Comparison of ENCODE assay signal across 7 mouse cellular contexts in the genomic region with DNA sequence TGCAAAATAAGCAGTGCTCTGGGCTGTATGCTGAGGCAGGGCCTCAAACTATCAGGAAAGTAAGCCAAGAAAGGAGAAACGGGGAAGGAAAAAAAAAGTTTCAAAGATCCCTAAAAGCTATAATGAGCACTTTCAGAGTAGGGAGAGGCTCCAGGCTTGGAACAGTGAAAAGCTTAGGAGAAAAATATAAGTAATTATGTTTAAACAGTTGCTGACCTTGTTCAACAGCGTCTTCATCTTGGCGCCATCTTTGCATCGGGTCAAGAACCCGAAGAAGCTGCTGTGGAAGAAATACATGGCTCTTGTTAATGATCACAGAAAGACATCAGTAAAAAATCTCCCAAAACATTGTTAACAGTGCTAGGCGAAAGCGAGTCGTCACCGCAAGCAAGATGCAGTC. TPM values are rescaled to one million over a fixed set of nuclear protein-coding genes. Genes with fewer than 3 reads are reported as not detected.
DNase-seq lines count a peak whose midpoint lies in the region; ATAC-seq and TF ChIP-seq lines count a peak whose summit lies in the region.

No protein-coding gene starts in this region.

- H3K27ac ChIP-seq in spleen, adult 2 months (ENCODE audit: insufficient read depth, low read length), result peak overlapping the region; percentile 47
- H3K27ac ChIP-seq in embryonic facial prominence, embryonic 15.5 days (replicated peaks), result peak overlapping the region; percentile 76
- H3K27ac ChIP-seq in intestine, postnatal 0 days (ENCODE audit: low read depth, low read length), result peak overlapping the region; percentile 79
- no peak overlapping the region for H3K27ac ChIP-seq in neural tube, embryonic 12.5 days

- no peaks in the 10 kb centered on the region for H3K36me3 ChIP-seq in spleen, adult 2 months (ENCODE audit: control insufficient read depth, insufficient read depth, low read length)
- no peaks in the 10 kb centered on the region for H3K36me3 ChIP-seq in embryonic facial prominence, embryonic 15.5 days
- no peaks in the 10 kb centered on the region for H3K36me3 ChIP-seq in intestine, postnatal 0 days (ENCODE audit: control insufficient read depth, insufficient read depth)
- H3K36me3 ChIP-seq in neural tube, embryonic 12.5 days, result no peaks in the 10 kb centered on the region

- peak overlapping the region; percentile 9; the same call in 1 of the 2 replicates for H3K9ac ChIP-seq in embryonic facial prominence, embryonic 15.5 days
- H3K9ac ChIP-seq in intestine, postnatal 0 days (ENCODE audit: low read depth, low read length), result peak overlapping the region; percentile 40; the same call in 1 of the 2 replicates
- peak overlapping the region; percentile 26; the same call in 1 of the 2 replicates for H3K9ac ChIP-seq in neural tube, embryonic 12.5 days

- H3K4me3 ChIP-seq in spleen, adult 2 months (ENCODE audit: extremely low read depth, insufficient read depth, insufficient read length), result peak overlapping the region; percentile 67
- H3K4me3 ChIP-seq in embryonic facial prominence, embryonic 15.5 days (replicated peaks), result peak overlapping the region; percentile 46
- peak overlapping the region; percentile 40 for H3K4me3 ChIP-seq in intestine, postnatal 0 days (ENCODE audit: low read depth, low read length)
- peak overlapping the region; percentile 34 for H3K4me3 ChIP-seq in neural tube, embryonic 12.5 days

- WGBS in spleen, adult 2 months, result 2% methylated on average over 5 of the region's 9 CpGs
- WGBS in embryonic facial prominence, embryonic 15.5 days, result 0% methylated on average over 5 of the region's 9 CpGs
- 0% methylated on average over 9 of the region's 9 CpGs for WGBS in intestine, postnatal 0 days
- WGBS in neural tube, embryonic 12.5 days, result 1% methylated on average over 9 of the region's 9 CpGs

- H3K4me1 ChIP-seq in spleen, adult 2 months (ENCODE audit: control insufficient read depth, insufficient read depth, insufficient read length), result no peaks in the 10 kb centered on the region
- H3K4me1 ChIP-seq in embryonic facial prominence, embryonic 15.5 days, result no peaks in the 10 kb centered on the region
- H3K4me1 ChIP-seq in intestine, postnatal 0 days (replicated peaks; ENCODE audit: control insufficient read depth, insufficient read depth, low read length), result no peaks in the 10 kb centered on the region
- H3K4me1 ChIP-seq in neural tube, embryonic 12.5 days, result no peaks in the 10 kb centered on the region

- no peak for TF ChIP-seq POLR2A in spleen, adult 2 months (IDR thresholded peaks at IDR 0.05; ENCODE audit: low read depth, low read length)

- H3K27me3 ChIP-seq in spleen, adult 2 months (ENCODE audit: control insufficient read depth, insufficient read depth, low read length), result no peaks in the 10 kb centered on the region
- no peaks in the 10 kb centered on the region for H3K27me3 ChIP-seq in embryonic facial prominence, embryonic 15.5 days
- H3K27me3 ChIP-seq in intestine, postnatal 0 days (replicated peaks; ENCODE audit: control insufficient read depth, insufficient read depth, low read length), result no peaks in the 10 kb centered on the region
- H3K27me3 ChIP-seq in neural tube, embryonic 12.5 days (replicated peaks), result no peaks in the 10 kb centered on the region

- TF ChIP-seq CTCF in spleen, adult 2 months (IDR thresholded peaks at IDR 0.05; ENCODE audit: extremely low read depth, insufficient read depth, insufficient read length, insufficient replicate concordance), result no peak
- TF ChIP-seq CTCF in intestine, postnatal 0 days (IDR thresholded peaks at IDR 0.05; ENCODE audit: low read depth), result no peak

- no peaks in the 10 kb centered on the region for H3K9me3 ChIP-seq in embryonic facial prominence, embryonic 15.5 days (replicated peaks)
- H3K9me3 ChIP-seq in intestine, postnatal 0 days (ENCODE audit: control insufficient read depth), result no peaks in the 10 kb centered on the region
- no peaks in the 10 kb centered on the region for H3K9me3 ChIP-seq in neural tube, embryonic 12.5 days

- no peak overlapping the region for H3K4me2 ChIP-seq in embryonic facial prominence, embryonic 15.5 days (replicated peaks)
- H3K4me2 ChIP-seq in intestine, postnatal 0 days (replicated peaks; ENCODE audit: low read depth), result peak overlapping the region; percentile 37
- H3K4me2 ChIP-seq in neural tube, embryonic 12.5 days (replicated peaks), result peak overlapping the region; percentile 44

- peak in 1 of 2 experiments; percentile 19 for DNase-seq in spleen, adult 2 months (ENCODE audit: low read depth in 1 of 2, low spot score in 2 of 2)
- no peak for DNase-seq in spleen, postnatal 36 days (ENCODE audit: low spot score in 2 of 2)
- DNase-seq in urinary bladder, postnatal 25 days (ENCODE audit: low spot score), result no peak
- no peak for DNase-seq in gastrocnemius, adult 8-10 months (ENCODE audit: low spot score in 2 of 2)

- no peak for ATAC-seq in embryonic facial prominence, embryonic 15.5 days (ENCODE audit: insufficient number of reproducible peaks, low FRiP score, low TSS enrichment, low read depth)
- ATAC-seq in intestine, postnatal 0 days, result no peak
- no peak for ATAC-seq in neural tube, embryonic 12.5 days (ENCODE audit: low FRiP score, low read depth)

RNA-seq across cellular contexts. Expression of gene Uty, which starts 0.6 kb away (rescaled TPM):
- 1.4 and 1.7 TPM in 2 replicates for polyA plus RNA-seq in spleen, adult 2 months (2012; rRNA removed)
- polyA plus RNA-seq in embryonic facial prominence, embryonic 15.5 days (2015; fragmentation: Nextera tagmentation; extraction: Ambion mirVana), result 10.2 and 11.0 TPM in 2 replicates
- not detected in 2 replicates for polyA plus RNA-seq in intestine, postnatal 0 days (2015; fragmentation: Nextera tagmentation; extraction: Ambion mirVana)
- polyA plus RNA-seq in neural tube, embryonic 12.5 days (2016; fragmentation: Nextera tagmentation; extraction: Ambion mirVana), result 11.9 and 13.3 TPM in 2 replicates
- 10 to 100 TPM in 2 of 4 experiments, not detected in 2; 11.7 to 13.9 TPM for total RNA-seq in gastrocnemius, adult 8-10 months (2022)

RNA-seq across cellular contexts. Expression of gene Ddx3y, which starts 41.5 kb away (rescaled TPM):
- 1.7 and 2.2 TPM in 2 replicates for polyA plus RNA-seq in spleen, adult 2 months (2012; rRNA removed)
- 23.8 and 27.0 TPM in 2 replicates for polyA plus RNA-seq in embryonic facial prominence, embryonic 15.5 days (2015; fragmentation: Nextera tagmentation; extraction: Ambion mirVana)
- polyA plus RNA-seq in intestine, postnatal 0 days (2015; fragmentation: Nextera tagmentation; extraction: Ambion mirVana), result not detected in 2 replicates
- polyA plus RNA-seq in neural tube, embryonic 12.5 days (2016; fragmentation: Nextera tagmentation; extraction: Ambion mirVana), result 14.7 and 16.0 TPM in 2 replicates
- 10 to 100 TPM in 2 of 4 experiments, not detected in 2; 60.2 to 69.5 TPM for total RNA-seq in gastrocnemius, adult 8-10 months (2022)
